Mouse (Mus musculus) midbrain, embryonic 16.5 days (tissue): ENCODE measurements around the gene Ramp1. TPM values are rescaled to one million over a fixed set of nuclear protein-coding genes. Genes with fewer than 3 reads are reported as not detected.

Experiments
- ATAC-seq: fragments of 200-750 bp; cut with Nextera tagmentation; 2 replicates; pipeline ENCODE4 v1.8.0; 2017; ENCODE audit warnings: moderate TSS enrichment
- H3K27ac ChIP-seq: fragments of 300-500 bp; sonication (generic); 2 replicates; pipeline ENCODE4 v1.5.1; 2014; ENCODE audit warnings: mild to moderate bottlenecking, low read length, mixed read lengths
- H3K27me3 ChIP-seq: fragments of 300-500 bp; sonication (generic); 2 replicates; pipeline ENCODE4 v1.6.1; 2014; ENCODE audit warnings: low read depth, low read length, mixed read lengths; ENCODE audit not compliant: control insufficient read depth, insufficient read depth
- H3K36me3 ChIP-seq: fragments of 300-500 bp; sonication (generic); 2 replicates; pipeline ENCODE4 v1.6.1; 2014; ENCODE audit warnings: mild to moderate bottlenecking, low read length, moderate library complexity, mixed read lengths; ENCODE audit not compliant: control insufficient read depth, insufficient read depth
- H3K4me1 ChIP-seq: fragments of 300-500 bp; sonication (generic); 2 replicates; pipeline ENCODE4 v1.6.1; 2014; ENCODE audit warnings: mild to moderate bottlenecking, low read length, mixed read lengths; ENCODE audit not compliant: control insufficient read depth, insufficient read depth
- H3K4me2 ChIP-seq: fragments of 300-500 bp; sonication (generic); 2 replicates; pipeline ENCODE4 v1.6.1; 2014; ENCODE audit warnings: mild to moderate bottlenecking, low read length, mixed read lengths
- H3K4me3 ChIP-seq: fragments of 300-500 bp; sonication (generic); 2 replicates; pipeline ENCODE4 v1.5.1; 2014; ENCODE audit warnings: low read depth, mild to moderate bottlenecking, low read length, moderate library complexity, mixed read lengths
- H3K9ac ChIP-seq: fragments of 300-500 bp; sonication (generic); 2 replicates; pipeline ENCODE4 v1.6.1; 2014; ENCODE audit warnings: low read depth, low read length, mixed read lengths
- H3K9me3 ChIP-seq: fragments of 300-500 bp; sonication (generic); replicated peaks from 2 replicates; pipeline ENCODE4 v1.6.1; 2014; ENCODE audit warnings: mild to moderate bottlenecking, low read length, mixed read lengths; ENCODE audit not compliant: control insufficient read depth, poor library complexity, severe bottlenecking
- WGBS: fragments of 180-500 bp; shearing (Covaris S2); extraction: QIAGEN DNeasy Blood & Tissue Kit; methylation state at CpG from one replicate; pipeline ENCODE4 v1.1.7; 2014; 5-methylcytosine and 5-hydroxymethylcytosine counted together
- polyA plus RNA-seq: library from polyadenylated mRNA; unstranded; fragments of >200 nt; fragmentation: Nextera tagmentation; extraction: Ambion mirVana; gene quantifications from 2 replicates; pipeline ENCODE4 v1.2.1, GENCODE M21; 2015

Gene Ramp1
- polyA plus RNA-seq, result 6.7 and 14.0 TPM in 2 replicates

- peak within 1 kb of the TSS; percentile 49 for H3K9ac ChIP-seq
- peaks cover 13% of the 10 kb centered on the region; the same call in 1 of the 2 replicates for H3K4me1 ChIP-seq
- peak within 1 kb of the TSS; percentile 60 for H3K4me2 ChIP-seq
- H3K4me3 ChIP-seq, result peak within 1 kb of the TSS; percentile 40
- H3K27me3 ChIP-seq, result no peaks in the 10 kb centered on the region; the same call in 1 of the 2 replicates
- whole genome bisulfite sequencing, result 5% methylated on average over 36 of the region's 37 CpGs
- ATAC-seq, result no peak; the same call in 1 of the 2 replicates
- no peaks in the 10 kb centered on the region for H3K36me3 ChIP-seq
- no peak within 1 kb of the TSS for H3K27ac ChIP-seq
- no peaks in the 10 kb centered on the region for H3K9me3 ChIP-seq
These were observed at the start of gene Ramp1 for GRCm38 (mm10) chr1:91179533-91180173. Ramp1 (plus strand) TSS chr1:91179822.

- Histone ChIP-seq H3K4me1 (no peaks in the 10 kb centered on the region), H3K27ac (no peak overlapping the region), H3K27me3 (no peaks in the 10 kb centered on the region), H3K4me2 (no peak overlapping the region), H3K36me3 (no peaks in the 10 kb centered on the region), H3K9ac (no peak overlapping the region), H3K4me3 (no peak overlapping the region), H3K9me3 (no peaks in the 10 kb centered on the region)
- 87% methylated on average over 2 of the region's 2 CpGs for WGBS
- ATAC-seq, result no peak
These were observed 42.6 kb upstream of the Ramp1 start for GRCm38 (mm10) chr1:91137036-91137435.

- H3K36me3 ChIP-seq, result no peaks in the 10 kb centered on the region
- no peaks in the 10 kb centered on the region for H3K27me3 ChIP-seq
- no peaks in the 10 kb centered on the region for H3K9me3 ChIP-seq
- 60% methylated on average over 20 of the region's 20 CpGs for WGBS
- ATAC-seq, result no peak
- H3K4me1 ChIP-seq, result no peaks in the 10 kb centered on the region
- H3K9ac ChIP-seq, result no peak within 1 kb of the TSS
- H3K27ac ChIP-seq, result no peak within 1 kb of the TSS
- H3K4me2 ChIP-seq, result no peak within 1 kb of the TSS
- no peak within 1 kb of the TSS for H3K4me3 ChIP-seq
These were observed 34.8 kb upstream of the Ramp1 start, which contains the start of gene Rbm44 for GRCm38 (mm10) chr1:91144813-91145212. Rbm44 (plus strand) TSS chr1:91145089.

- no peaks in the 10 kb centered on the region for H3K36me3 ChIP-seq
- H3K9me3 ChIP-seq, result no peaks in the 10 kb centered on the region
- no peaks in the 10 kb centered on the region for H3K27me3 ChIP-seq
- WGBS, result 42% methylated on average over 2 of the region's 2 CpGs
- no peak overlapping the region for H3K27ac ChIP-seq
- H3K4me1 ChIP-seq, result no peaks in the 10 kb centered on the region
- no peak overlapping the region for H3K9ac ChIP-seq
- no peak overlapping the region for H3K4me3 ChIP-seq
- ATAC-seq, result no peak
- no peak overlapping the region for H3K4me2 ChIP-seq
These were observed 28.1 kb upstream of the Ramp1 start for GRCm38 (mm10) chr1:91151509-91151908.

- no peaks in the 10 kb centered on the region for H3K4me1 ChIP-seq
- ATAC-seq, result no peak
- H3K4me2 ChIP-seq, result no peak overlapping the region
- no peak overlapping the region for H3K4me3 ChIP-seq
- no peaks in the 10 kb centered on the region for H3K36me3 ChIP-seq
- no peaks in the 10 kb centered on the region for H3K9me3 ChIP-seq
- H3K27me3 ChIP-seq, result no peaks in the 10 kb centered on the region
- no peak overlapping the region for H3K9ac ChIP-seq
- WGBS, result 75% methylated on average over 6 of the region's 6 CpGs
- no peak overlapping the region for H3K27ac ChIP-seq
These were observed 12.8 kb upstream of the Ramp1 start for GRCm38 (mm10) chr1:91166798-91167197.

GRCm38 (mm10) chr1:91169157-91169556, 10.5 kb upstream of the Ramp1 start:
- Histone ChIP-seq H3K4me1 (no peaks in the 10 kb centered on the region), H3K9ac (no peak overlapping the region), H3K9me3 (no peaks in the 10 kb centered on the region), H3K36me3 (no peaks in the 10 kb centered on the region), H3K27ac (no peak overlapping the region), H3K4me3 (no peak overlapping the region), H3K27me3 (no peaks in the 10 kb centered on the region), H3K4me2 (no peak overlapping the region)
- no peak for ATAC-seq
- 78% methylated on average over 4 of the region's 4 CpGs for WGBS

- Histone ChIP-seq H3K9ac (no peak overlapping the region), H3K27ac (no peak overlapping the region), H3K4me2 (no peak overlapping the region), H3K4me1 (peaks cover under 1% of the 10 kb centered on the region; the same call in 1 of the 2 replicates), H3K4me3 (no peak overlapping the region), H3K36me3 (no peaks in the 10 kb centered on the region), H3K9me3 (no peaks in the 10 kb centered on the region), H3K27me3 (no peaks in the 10 kb centered on the region; the same call in 1 of the 2 replicates)
- ATAC-seq, result no peak
- 97% methylated on average over 5 of the region's 5 CpGs for WGBS
These were observed 4.8 kb upstream of the Ramp1 start for GRCm38 (mm10) chr1:91174796-91175195.

GRCm38 (mm10) chr1:91176026-91176425, 3.6 kb upstream of the Ramp1 start:
- Histone ChIP-seq H3K27me3 (no peaks in the 10 kb centered on the region; the same call in 1 of the 2 replicates), H3K4me2 (no peak overlapping the region), H3K4me1 (peaks cover 6% of the 10 kb centered on the region; the same call in 1 of the 2 replicates), H3K9ac (no peak overlapping the region), H3K27ac (no peak overlapping the region), H3K9me3 (no peaks in the 10 kb centered on the region), H3K4me3 (no peak overlapping the region), H3K36me3 (no peaks in the 10 kb centered on the region)
- ATAC-seq, result no peak
- WGBS, result 62% methylated on average over 3 of the region's 3 CpGs

- Histone ChIP-seq H3K9ac (no peak overlapping the region), H3K27me3 (no peaks in the 10 kb centered on the region; the same call in 1 of the 2 replicates), H3K4me3 (no peak overlapping the region), H3K27ac (no peak overlapping the region), H3K4me1 (peaks cover 11% of the 10 kb centered on the region; the same call in 1 of the 2 replicates), H3K9me3 (no peaks in the 10 kb centered on the region), H3K36me3 (no peaks in the 10 kb centered on the region), H3K4me2 (no peak overlapping the region)
- WGBS, result 82% methylated on average over 4 of the region's 4 CpGs
- ATAC-seq, result no peak
These were observed 2.8 kb upstream of the Ramp1 start for GRCm38 (mm10) chr1:91176871-91177270.
